Mouse (Mus musculus) myocyte (in vitro differentiated cells): ENCODE data around the gene Tmem203.

Experiments
- CEBPB ChIP-seq: IDR thresholded peaks from 2 replicates; pipeline ENCODE4 v1.6.1; 2011; ENCODE audit warnings: mild to moderate bottlenecking, moderate library complexity; ENCODE audit not compliant: poor library complexity, insufficient read depth, severe bottlenecking
- E2F4 ChIP-seq: IDR thresholded peaks from one replicate; pipeline ENCODE4 v1.6.1; 2011; ENCODE audit warnings: mild to moderate bottlenecking, control low read depth, moderate library complexity; ENCODE audit not compliant: insufficient read depth
- MAX ChIP-seq: IDR thresholded peaks from one replicate; pipeline ENCODE4 v1.6.1; 2011; ENCODE audit warnings: low read depth, mild to moderate bottlenecking, control low read depth
- MYOG ChIP-seq, 3 experiments: IDR thresholded peaks; one replicate each; pipeline ENCODE4 v1.6.1; 2011; ENCODE audit warnings: control low read depth in 2 of 3, low read depth in 2 of 3, mild to moderate bottlenecking in 2 of 3; ENCODE audit not compliant: insufficient read length in 2 of 3, control insufficient read depth in 1 of 3, insufficient read depth in 1 of 3
- POLR2A ChIP-seq: IDR thresholded peaks from one replicate; pipeline ENCODE4 v1.6.1; 2011; ENCODE audit warnings: low read depth, mild to moderate bottlenecking, control low read depth, moderate library complexity; ENCODE audit not compliant: insufficient read length
- SRF ChIP-seq: IDR thresholded peaks from one replicate; pipeline ENCODE4 v1.6.1; 2011; ENCODE audit warnings: low read depth; ENCODE audit not compliant: control insufficient read depth, insufficient read length
- TCF12 ChIP-seq: IDR thresholded peaks from one replicate; pipeline ENCODE4 v1.6.1; 2011; ENCODE audit warnings: mild to moderate bottlenecking, control low read depth; ENCODE audit not compliant: poor library complexity, insufficient read depth, severe bottlenecking
- TCF3 ChIP-seq: IDR thresholded peaks from one replicate; pipeline ENCODE4 v1.6.1; 2011; ENCODE audit warnings: low read depth, control low read depth; ENCODE audit not compliant: insufficient read length
- USF1 ChIP-seq: IDR thresholded peaks from one replicate; pipeline ENCODE4 v1.6.1; 2011; ENCODE audit warnings: low read depth, mild to moderate bottlenecking, control low read depth, moderate library complexity

DNA sequence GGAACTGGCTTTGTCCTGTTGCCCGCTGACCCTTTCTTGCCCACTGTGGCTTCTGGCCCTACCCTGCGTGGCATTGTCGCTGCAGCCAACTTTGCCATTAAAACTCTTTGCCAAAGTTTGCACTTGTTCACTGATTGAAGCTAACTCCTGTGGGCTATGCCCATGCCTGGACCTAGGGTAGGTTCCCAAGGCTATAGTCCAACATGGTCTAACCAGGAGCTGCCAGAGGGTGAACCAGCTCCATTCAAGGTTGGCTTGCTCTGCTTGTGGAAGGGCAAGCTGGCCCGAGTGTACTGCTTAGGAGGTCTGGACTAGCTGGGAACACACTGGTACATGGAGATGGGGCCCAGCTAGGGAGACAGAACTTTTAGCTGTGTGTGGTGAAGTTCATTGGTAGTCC, 11.1 kb upstream of the Tmem203 start:
- TF ChIP-seq USF1 (no peak), POLR2A (no peak), SRF (no peak), CEBPB (no peak), MYOG (IDR thresholded peaks at IDR 0.05; ENCODE audit: control insufficient read depth in 1 of 3, insufficient read depth in 1 of 3, insufficient read length in 2 of 3, low read depth in 2 of 3) (no peak), TCF12 (no peak), E2F4 (no peak), MAX (no peak), TCF3 (no peak)
